In genomic region chr10:91156338-91156737, GRCm38 (mm10) we compare ENCODE assay signal across 12 mouse cellular contexts. TPM values are rescaled to one million over a fixed set of nuclear protein-coding genes. Genes with fewer than 3 reads are reported as not detected.
DNase-seq lines count a peak whose midpoint lies in the region; ATAC-seq and TF ChIP-seq lines count a peak whose summit lies in the region.
"Had no signal": no experiment of that assay in that cellular context is flagged by ENCODE, and none has a peak within 500 bp of the region (broad histone marks: within the 10 kb centered on the region; RNA-seq: fewer than 3 reads in every experiment).

No protein-coding gene starts in this region.

- H3K4me2 ChIP-seq in lung, embryonic 14.5 days = no peak overlapping the region
- H3K4me2 ChIP-seq in stomach, embryonic 16.5 days (ENCODE audit: low read depth, low read length) = no peak overlapping the region
- H3K4me2 ChIP-seq: hindbrain, embryonic 14.5 days; limb, embryonic 13.5 days had no signal

- H3K4me3 ChIP-seq in heart, embryonic 10.5 days = no peak overlapping the region
- no peak overlapping the region for H3K4me3 ChIP-seq in lung, embryonic 14.5 days (ENCODE audit: low read depth, low read length)
- no peak overlapping the region for H3K4me3 ChIP-seq in stomach, embryonic 16.5 days (replicated peaks; ENCODE audit: low read length)
- H3K4me3 ChIP-seq: limb, embryonic 13.5 days had no signal

- no peaks in the 10 kb centered on the region for H3K4me1 ChIP-seq in heart, embryonic 10.5 days
- H3K4me1 ChIP-seq in lung, embryonic 14.5 days (ENCODE audit: insufficient read depth) = no peaks in the 10 kb centered on the region
- H3K4me1 ChIP-seq in stomach, embryonic 16.5 days (ENCODE audit: control insufficient read depth, insufficient read depth, low read length) = no peaks in the 10 kb centered on the region
- H3K4me1 ChIP-seq: limb, embryonic 13.5 days had no signal

- peak; percentile 45 to 70 for DNase-seq in heart, adult 18-20 months
- DNase-seq in heart, embryonic 10.5 days (ENCODE audit: low spot score) = no peak
- no peak for DNase-seq in lung, embryonic 14.5 days
- no peak for DNase-seq in lung, postnatal 14 days
- peak; percentile 35 to 56 for DNase-seq in heart, postnatal 10 days
- no peak for DNase-seq in ovary, adult 18-20 months (ENCODE audit: low spot score)
- DNase-seq: right cerebral cortex, postnatal 25 days; thymus, postnatal 4 days had no signal

- H3K9me3 ChIP-seq in heart, embryonic 10.5 days = no peaks in the 10 kb centered on the region
- H3K9me3 ChIP-seq in lung, embryonic 14.5 days (ENCODE audit: low read depth, low read length) = no peaks in the 10 kb centered on the region
- no peaks in the 10 kb centered on the region for H3K9me3 ChIP-seq in stomach, embryonic 16.5 days (replicated peaks; ENCODE audit: control insufficient read depth, low read length)
- H3K9me3 ChIP-seq: limb, embryonic 13.5 days had no signal

- intact Hi-C loops in heart, postnatal 10 days (cut with DNase I) = no loop called here

- no peaks in the 10 kb centered on the region for H3K27me3 ChIP-seq in heart, embryonic 10.5 days (ENCODE audit: insufficient read depth, poor library complexity, severe bottlenecking)
- H3K27me3 ChIP-seq in lung, embryonic 14.5 days (ENCODE audit: insufficient read depth, low read length) = no peaks in the 10 kb centered on the region
- H3K27me3 ChIP-seq in stomach, embryonic 16.5 days (ENCODE audit: control insufficient read depth, insufficient read depth, low read length) = no peaks in the 10 kb centered on the region
- H3K27me3 ChIP-seq: limb, embryonic 13.5 days had no signal

- ATAC-seq in lung, embryonic 14.5 days (ENCODE audit: insufficient read depth) = peak; percentile 21; the same call in 1 of the 2 replicates
- ATAC-seq in stomach, embryonic 16.5 days (ENCODE audit: insufficient read depth, low FRiP score) = no peak; the same call in 1 of the 2 replicates
- ATAC-seq in monocyte, adult 5-6 weeks (replicated peaks; ENCODE audit: insufficient number of reproducible peaks, low FRiP score, low TSS enrichment, poor library complexity, severe bottlenecking) = no peak

- TF ChIP-seq CTCF in lung, embryonic 14.5 days (IDR thresholded peaks at IDR 0.05; ENCODE audit: low read depth) = no peak

- H3K27ac ChIP-seq in heart, embryonic 10.5 days = no peak overlapping the region
- H3K27ac ChIP-seq in lung, embryonic 14.5 days (ENCODE audit: low read depth) = no peak overlapping the region
- H3K27ac ChIP-seq in stomach, embryonic 16.5 days (ENCODE audit: low read length) = no peak overlapping the region
- H3K27ac ChIP-seq: hindbrain, embryonic 14.5 days; limb, embryonic 13.5 days had no signal

- 77% methylated on average over 6 of the region's 6 CpGs for WGBS in heart, embryonic 10.5 days
- 74% methylated on average over 6 of the region's 6 CpGs for WGBS in lung, embryonic 14.5 days
- 63% methylated on average over 6 of the region's 6 CpGs for WGBS in stomach, embryonic 16.5 days

- no peak overlapping the region for H3K9ac ChIP-seq in lung, embryonic 14.5 days
- H3K9ac ChIP-seq in stomach, embryonic 16.5 days (ENCODE audit: low read length) = peak overlapping the region; percentile 23; the same call in 1 of the 2 replicates
- H3K9ac ChIP-seq: hindbrain, embryonic 14.5 days; limb, embryonic 13.5 days had no signal

- peaks cover 95% of the 10 kb centered on the region for H3K36me3 ChIP-seq in heart, embryonic 10.5 days
- peaks cover 95% of the 10 kb centered on the region for H3K36me3 ChIP-seq in lung, embryonic 14.5 days (ENCODE audit: insufficient read depth)
- H3K36me3 ChIP-seq in stomach, embryonic 16.5 days (ENCODE audit: control insufficient read depth, insufficient read depth, low read length) = peaks cover 25% of the 10 kb centered on the region

RNA-seq across cellular contexts. Expression of gene Tmpo, which starts 24.8 kb away (rescaled TPM):
- total RNA-seq in heart, adult 18-20 months (2021) = 10 to 100 TPM; 34.0 to 42.4 TPM
- 142 and 192 TPM in 2 replicates for polyA plus RNA-seq in heart, embryonic 10.5 days (2016; fragmentation: Nextera tagmentation; extraction: Ambion mirVana)
- polyA plus RNA-seq in lung, embryonic 14.5 days (2014; fragmentation: Nextera tagmentation; extraction: Ambion mirVana) = 317 and 337 TPM in 2 replicates
- 100 to 1,000 TPM in 1 of 2 experiments, 10 to 100 TPM in 1; 99.0 to 107 TPM for total RNA-seq in heart, postnatal 10 days (2021)
- 109 and 132 TPM in 2 replicates for polyA plus RNA-seq in stomach, embryonic 16.5 days (2015; fragmentation: Nextera tagmentation; extraction: Ambion mirVana)
- 237 to 305 TPM (median 300 TPM) in 3 replicates for total RNA-seq in monocyte, adult 5-6 weeks (2017)

RNA-seq across cellular contexts. Expression of gene Slc25a3, which starts 32.5 kb away (rescaled TPM):
- 1,000 to 10,000 TPM; 2,644 to 2,919 TPM for total RNA-seq in heart, adult 18-20 months (2021)
- 602 and 803 TPM in 2 replicates for polyA plus RNA-seq in heart, embryonic 10.5 days (2016; fragmentation: Nextera tagmentation; extraction: Ambion mirVana)
- 470 and 474 TPM in 2 replicates for polyA plus RNA-seq in lung, embryonic 14.5 days (2014; fragmentation: Nextera tagmentation; extraction: Ambion mirVana)
- 1,000 to 10,000 TPM; 2,219 to 2,275 TPM for total RNA-seq in heart, postnatal 10 days (2021)
- polyA plus RNA-seq in stomach, embryonic 16.5 days (2015; fragmentation: Nextera tagmentation; extraction: Ambion mirVana) = 483 and 485 TPM in 2 replicates
- total RNA-seq in monocyte, adult 5-6 weeks (2017) = 191 to 312 TPM (median 245 TPM) in 3 replicates

Comparison
In these comparisons a context has a peak if more than half of its experiments do, and no peak if none do; other contexts are left out.
1. DNase-seq: peak in heart, adult 18-20 months (2 of 2) and heart, postnatal 10 days (2 of 2); none in heart, embryonic 10.5 days (single experiment), lung, embryonic 14.5 days (single experiment), lung, postnatal 14 days (single experiment) and ovary, adult 18-20 months (single experiment).